Mouse (Mus musculus): Measurements from ENCODE around the gene Zfp148. TPM values are rescaled to one million over a fixed set of nuclear protein-coding genes. Genes with fewer than 3 reads are reported as not detected.
A peak's percentile ranks its signal among the peaks of the same experiment; 100 is the strongest.

Zfp148 gene
- polyA plus RNA-seq, 1 experiment from 2014 or later = 59.0 TPM

DNA sequence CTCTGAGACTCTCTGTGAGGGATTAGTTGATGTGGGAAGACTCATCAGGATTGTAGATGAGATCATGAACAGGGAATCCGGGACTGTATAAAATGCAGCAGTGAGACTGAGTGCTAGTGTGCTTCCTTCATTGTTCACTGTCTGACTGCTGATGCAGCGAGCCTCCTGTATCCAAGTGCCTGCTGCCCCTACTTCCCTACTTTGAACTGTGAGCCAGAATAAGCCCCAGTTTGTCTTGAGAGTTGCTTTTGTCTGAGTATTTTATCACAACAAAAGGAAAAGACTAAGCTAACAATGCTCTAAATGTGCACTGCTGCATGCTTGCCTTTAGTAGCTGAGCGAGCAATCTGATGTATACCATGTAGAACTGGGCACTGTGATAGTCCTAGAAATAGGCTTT is 47.7 kb downstream of the Zfp148 start:
- WGBS = 53% methylated on average over 3 of the region's 3 CpGs
- H3K4me2 ChIP-seq (replicated peaks) = no peak overlapping the region
- no peak overlapping the region for H3K9ac ChIP-seq
- no peaks in the 10 kb centered on the region for H3K9me3 ChIP-seq (replicated peaks)
- H3K27ac ChIP-seq = peak overlapping the region; percentile 60
- H3K4me1 ChIP-seq = 0 out of 2 replicates have a peak, but pooled peaks cover 5% of the 10 kb centered on the region
- H3K36me3 ChIP-seq = peaks cover 21% of the 10 kb centered on the region
- no peaks in the 10 kb centered on the region for H3K27me3 ChIP-seq
- ATAC-seq (ENCODE audit: low FRiP score) = no peak
- H3K4me3 ChIP-seq = no peak overlapping the region

DNA sequence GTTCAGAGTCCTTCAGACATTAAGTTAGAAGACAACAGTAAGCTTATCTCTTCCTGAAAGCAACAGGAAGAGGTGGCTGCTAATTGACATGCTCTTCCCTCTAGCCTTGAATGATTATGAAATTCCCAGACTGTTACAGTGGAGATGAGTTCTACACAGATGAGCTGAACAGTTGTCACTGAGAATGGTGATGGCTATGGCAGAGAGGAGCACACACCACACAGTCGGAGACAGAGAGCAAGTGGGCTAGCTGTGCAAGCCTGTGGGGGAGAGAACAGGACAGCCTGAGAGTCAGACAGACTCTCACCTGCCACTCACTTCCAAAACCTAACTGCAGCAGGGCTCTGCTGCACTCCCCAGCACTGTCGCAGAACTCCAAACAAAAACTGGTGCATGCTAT is 51.0 kb downstream of the Zfp148 start:
- H3K9ac ChIP-seq = no peak overlapping the region
- H3K36me3 ChIP-seq = peaks cover 19% of the 10 kb centered on the region
- WGBS = 92% methylated on average over 2 of the region's 2 CpGs

DNA sequence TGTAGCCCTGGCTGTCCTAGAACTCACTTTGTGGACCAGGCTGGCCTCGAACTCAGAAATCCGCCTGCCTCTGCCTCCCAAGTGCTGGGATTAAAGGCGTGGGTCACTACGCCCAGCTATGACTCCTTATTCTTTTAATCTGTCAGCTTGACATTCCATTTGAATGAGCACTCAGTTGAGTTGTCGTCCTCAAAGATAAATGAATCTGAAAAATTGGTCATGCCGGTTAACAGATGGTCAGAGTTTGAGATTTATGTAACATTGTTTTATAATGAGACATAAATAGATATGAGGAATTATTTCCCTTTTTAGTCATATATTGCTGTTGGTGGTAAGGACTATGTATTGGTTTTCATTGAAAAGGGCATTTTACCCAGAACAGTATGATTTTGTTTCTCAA is 60.4 kb downstream of the Zfp148 start:
- Histone ChIP-seq H3K27ac (no peak overlapping the region), H3K9me3 (replicated peaks) (no peaks in the 10 kb centered on the region), H3K9ac (no peak overlapping the region), H3K4me3 (no peak overlapping the region), H3K27me3 (no peaks in the 10 kb centered on the region), H3K4me1 (no peaks in the 10 kb centered on the region), H3K4me2 (replicated peaks) (no peak overlapping the region), H3K36me3 (peaks cover 6% of the 10 kb centered on the region)
- 93% methylated on average over 6 of the region's 6 CpGs for WGBS
- ATAC-seq (ENCODE audit: low FRiP score) = no peak

More for the DNA sequence above, 51.0 kb downstream of the Zfp148 start:
- ATAC-seq (ENCODE audit: low FRiP score) = no peak
- H3K4me3 ChIP-seq = no peak overlapping the region
- no peak overlapping the region for H3K4me2 ChIP-seq (replicated peaks)
- H3K4me1 ChIP-seq = 0 out of 2 replicates have a peak, but pooled peaks cover 5% of the 10 kb centered on the region
- no peak overlapping the region for H3K27ac ChIP-seq
- no peaks in the 10 kb centered on the region for H3K27me3 ChIP-seq
- H3K9me3 ChIP-seq (replicated peaks) = no peaks in the 10 kb centered on the region

DNA sequence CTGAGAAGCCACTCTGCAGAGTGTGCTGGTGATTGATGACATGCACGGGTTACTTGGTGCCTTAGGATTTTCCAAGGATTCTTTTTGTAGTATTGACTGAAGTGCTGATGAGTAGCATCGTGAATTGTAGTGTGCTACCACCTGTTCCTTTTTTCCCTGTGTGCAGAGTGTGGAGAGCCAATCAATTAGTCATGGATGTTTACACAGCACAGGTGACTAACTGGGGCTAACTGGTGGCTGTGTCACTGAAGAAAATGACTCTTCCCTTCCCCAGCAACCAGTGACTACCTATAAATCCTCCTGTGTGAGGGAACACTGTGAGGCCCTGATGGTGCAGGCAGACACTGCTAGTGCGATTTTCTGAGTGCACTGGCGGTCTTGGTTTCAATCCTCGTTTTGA is 66.2 kb downstream of the Zfp148 start:
- H3K27ac ChIP-seq = no peak overlapping the region
- ATAC-seq (ENCODE audit: low FRiP score) = no peak

DNA sequence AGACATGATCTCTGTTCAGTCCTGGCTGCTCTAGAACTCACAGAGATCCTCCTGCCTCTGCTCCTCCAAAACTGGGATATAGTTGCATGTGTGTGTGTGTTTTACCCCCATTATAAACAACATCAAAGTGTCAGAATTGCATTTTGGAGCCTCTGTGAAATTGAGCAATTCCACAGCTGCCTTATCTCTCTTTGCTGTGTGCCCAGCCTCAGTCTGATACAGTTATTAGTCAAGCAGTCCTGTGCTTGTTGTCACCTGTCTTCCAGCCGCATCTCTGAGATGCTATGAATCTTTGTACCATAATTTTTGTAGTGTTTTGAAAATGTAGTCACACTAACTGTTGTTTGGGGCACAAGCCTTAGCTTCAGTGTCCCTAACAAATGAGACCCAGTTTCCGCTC is 73.2 kb downstream of the Zfp148 start:
- peaks cover 3% of the 10 kb centered on the region; the same call in 1 of the 2 replicates for H3K4me1 ChIP-seq
- H3K4me3 ChIP-seq = no peak overlapping the region
- 90% methylated on average over 2 of the region's 2 CpGs for WGBS
- no peak overlapping the region for H3K27ac ChIP-seq
- peaks cover 6% of the 10 kb centered on the region; the same call in 1 of the 2 replicates for H3K36me3 ChIP-seq
- H3K4me2 ChIP-seq (replicated peaks) = no peak overlapping the region
- no peaks in the 10 kb centered on the region for H3K9me3 ChIP-seq (replicated peaks)
- no peak for ATAC-seq (ENCODE audit: low FRiP score)
- H3K9ac ChIP-seq = no peak overlapping the region
- H3K27me3 ChIP-seq = no peaks in the 10 kb centered on the region

More for the DNA sequence above, 66.2 kb downstream of the Zfp148 start:
- Histone ChIP-seq H3K36me3 (no peaks in the 10 kb centered on the region), H3K9ac (no peak overlapping the region), H3K4me2 (replicated peaks) (no peak overlapping the region), H3K9me3 (replicated peaks) (no peaks in the 10 kb centered on the region), H3K4me1 (peaks cover 7% of the 10 kb centered on the region; the same call in 1 of the 2 replicates), H3K27me3 (no peaks in the 10 kb centered on the region), H3K4me3 (no peak overlapping the region)
- 62% methylated on average over 5 of the region's 5 CpGs for WGBS

DNA sequence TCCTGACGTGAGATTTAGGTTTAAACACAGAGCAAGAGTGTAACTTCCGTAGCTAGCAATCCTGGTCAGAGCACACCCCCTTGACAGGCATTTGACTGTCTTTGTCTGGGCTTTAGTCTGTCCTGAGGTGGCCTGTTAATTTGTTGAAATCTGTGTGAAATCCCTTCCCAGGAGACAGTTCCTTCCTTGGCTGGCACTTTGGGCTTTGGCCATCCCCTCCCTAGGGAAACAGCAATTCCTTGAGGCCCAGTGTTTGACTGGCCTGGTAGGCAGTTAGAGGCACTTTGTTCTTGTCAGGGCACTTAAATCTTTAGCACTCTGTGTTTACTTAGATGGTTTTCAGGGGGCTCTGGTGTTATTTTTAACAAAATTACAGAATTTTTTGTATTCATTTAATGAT is 73.7 kb downstream of the Zfp148 start:
- Histone ChIP-seq H3K27ac (no peak overlapping the region), H3K36me3 (peaks cover 9% of the 10 kb centered on the region), H3K9ac (no peak overlapping the region), H3K4me1 (peaks cover 3% of the 10 kb centered on the region; the same call in 1 of the 2 replicates), H3K27me3 (no peaks in the 10 kb centered on the region), H3K4me3 (no peak overlapping the region), H3K4me2 (replicated peaks) (no peak overlapping the region), H3K9me3 (replicated peaks) (no peaks in the 10 kb centered on the region)
- WGBS = 81% methylated on average over 2 of the region's 2 CpGs
- ATAC-seq (ENCODE audit: low FRiP score) = no peak

DNA sequence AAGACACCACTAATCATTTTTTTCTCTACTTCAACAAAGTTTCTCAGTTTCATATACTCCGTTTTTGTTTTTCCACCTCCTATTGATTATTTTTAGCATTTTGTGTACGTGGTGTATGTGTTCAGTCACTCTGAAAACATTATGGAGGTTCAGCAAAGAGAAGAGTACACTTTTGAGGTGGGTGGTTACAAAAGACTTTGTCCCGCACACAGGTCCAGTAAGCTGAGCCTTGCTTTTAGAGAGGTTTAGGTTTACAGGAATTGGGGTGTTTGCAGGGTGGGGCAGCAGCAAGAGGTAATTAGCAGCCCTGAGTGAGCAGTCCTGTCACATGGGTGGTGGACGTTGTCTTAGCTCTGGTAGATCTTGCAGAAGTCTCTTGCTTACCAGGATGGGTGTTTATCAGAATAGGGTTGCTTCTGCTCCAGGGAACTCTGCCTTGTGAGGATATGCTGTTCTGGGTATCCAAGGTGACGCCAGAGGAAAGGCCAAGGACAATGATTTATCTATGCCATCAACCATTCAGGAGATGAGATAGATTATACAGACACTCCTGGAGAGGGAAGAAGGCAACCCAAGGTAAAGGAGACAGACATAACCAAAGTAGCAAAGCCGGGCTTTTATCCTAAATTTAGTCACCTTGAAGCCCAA is 74.8 kb downstream of the Zfp148 start:
- 87% methylated on average over 6 of the region's 6 CpGs for WGBS
- Histone ChIP-seq H3K4me2 (replicated peaks) (no peak overlapping the region), H3K9ac (no peak overlapping the region), H3K4me3 (no peak overlapping the region), H3K27me3 (no peaks in the 10 kb centered on the region), H3K4me1 (peaks cover 3% of the 10 kb centered on the region; the same call in 1 of the 2 replicates), H3K36me3 (peaks cover 13% of the 10 kb centered on the region), H3K9me3 (replicated peaks) (no peaks in the 10 kb centered on the region), H3K27ac (no peak overlapping the region)
- no peak for ATAC-seq (ENCODE audit: low FRiP score)

DNA sequence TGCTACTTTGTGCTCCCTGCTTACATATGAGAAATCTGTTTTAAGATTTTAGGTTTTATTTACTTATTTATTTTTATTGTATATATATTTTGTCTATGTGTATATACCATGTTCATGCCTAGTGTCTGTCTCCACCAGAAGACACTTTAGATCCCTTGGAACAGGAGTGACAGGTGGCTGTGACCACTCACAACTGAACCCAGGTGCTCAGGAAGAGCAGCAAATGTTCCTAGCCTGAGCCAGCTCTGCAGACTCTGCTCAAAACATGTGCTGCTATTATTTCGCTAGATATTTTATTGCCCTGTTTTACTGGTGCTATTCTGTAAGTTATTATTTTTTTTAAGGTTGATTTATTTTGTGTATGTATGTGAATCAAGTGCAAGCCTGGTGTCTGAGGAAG is 78.5 kb downstream of the Zfp148 start:
- 94% methylated on average over 1 of the region's 1 CpGs for WGBS
- Histone ChIP-seq H3K9ac (no peak overlapping the region), H3K36me3 (peaks cover 13% of the 10 kb centered on the region), H3K27ac (no peak overlapping the region), H3K4me1 (peaks cover 7% of the 10 kb centered on the region), H3K4me3 (no peak overlapping the region), H3K9me3 (replicated peaks) (no peaks in the 10 kb centered on the region), H3K4me2 (replicated peaks) (no peak overlapping the region), H3K27me3 (no peaks in the 10 kb centered on the region)
- no peak for ATAC-seq (ENCODE audit: low FRiP score)

DNA sequence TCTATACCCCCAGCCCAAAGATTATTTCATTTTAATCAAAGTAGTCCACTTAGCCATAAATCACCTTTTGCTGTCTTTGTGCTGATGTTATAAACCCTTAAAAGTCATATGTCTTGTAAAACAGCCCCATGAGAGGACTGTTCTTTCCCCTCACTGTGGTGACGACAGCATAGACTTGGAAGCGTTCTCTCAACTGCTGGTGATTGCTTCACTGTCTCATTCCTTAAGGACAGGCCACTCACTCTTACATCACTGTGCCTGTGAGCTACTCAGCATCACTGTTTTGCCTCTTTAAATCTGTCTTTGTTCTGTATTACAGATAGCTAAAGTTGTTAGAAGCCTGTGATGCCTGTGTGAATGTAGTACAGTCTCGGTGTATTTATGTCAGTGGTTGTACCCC is 80.8 kb downstream of the Zfp148 start:
- Histone ChIP-seq H3K4me1 (peaks cover 15% of the 10 kb centered on the region), H3K9ac (no peak overlapping the region), H3K36me3 (peaks cover 13% of the 10 kb centered on the region), H3K4me3 (no peak overlapping the region), H3K4me2 (replicated peaks) (no peak overlapping the region), H3K27ac (no peak overlapping the region), H3K27me3 (no peaks in the 10 kb centered on the region), H3K9me3 (replicated peaks) (no peaks in the 10 kb centered on the region)
- no peak for ATAC-seq (ENCODE audit: low FRiP score)
- WGBS = 82% methylated on average over 3 of the region's 3 CpGs

DNA sequence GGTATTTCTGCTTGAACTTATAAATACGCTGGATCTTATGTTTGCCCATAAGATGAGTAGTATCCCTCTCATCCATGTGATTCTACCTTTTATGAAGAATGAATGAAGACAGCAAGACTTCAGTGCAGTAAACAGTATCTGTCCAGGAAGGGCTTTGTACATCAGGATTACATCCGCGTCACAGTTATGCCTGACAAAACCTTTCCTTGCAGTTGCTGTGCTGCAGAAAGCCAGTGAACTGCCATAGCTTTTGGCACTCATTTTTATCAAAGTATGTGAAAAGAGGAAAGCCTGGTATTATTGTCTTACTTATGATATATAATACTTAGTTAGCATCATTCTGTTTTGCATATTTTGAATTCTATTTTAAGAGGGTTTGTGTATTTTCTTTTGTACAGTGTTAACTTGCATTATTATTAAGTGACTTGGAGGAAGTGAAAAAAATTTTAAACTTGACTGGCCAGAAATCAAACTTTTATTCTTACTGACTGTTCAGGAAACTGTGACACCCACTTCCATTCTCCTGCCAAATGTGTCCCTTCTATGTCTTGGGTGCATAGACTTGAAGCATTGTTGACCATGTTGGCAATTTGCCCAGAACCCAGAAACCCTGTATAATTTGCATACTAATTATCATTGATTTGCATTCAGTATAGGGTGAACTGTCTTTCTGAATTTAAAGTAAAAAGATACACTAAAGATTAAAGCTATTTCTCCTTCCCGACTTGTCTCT is 84.0 kb downstream of the Zfp148 start:
- peak overlapping the region; percentile 67 for H3K27ac ChIP-seq

DNA sequence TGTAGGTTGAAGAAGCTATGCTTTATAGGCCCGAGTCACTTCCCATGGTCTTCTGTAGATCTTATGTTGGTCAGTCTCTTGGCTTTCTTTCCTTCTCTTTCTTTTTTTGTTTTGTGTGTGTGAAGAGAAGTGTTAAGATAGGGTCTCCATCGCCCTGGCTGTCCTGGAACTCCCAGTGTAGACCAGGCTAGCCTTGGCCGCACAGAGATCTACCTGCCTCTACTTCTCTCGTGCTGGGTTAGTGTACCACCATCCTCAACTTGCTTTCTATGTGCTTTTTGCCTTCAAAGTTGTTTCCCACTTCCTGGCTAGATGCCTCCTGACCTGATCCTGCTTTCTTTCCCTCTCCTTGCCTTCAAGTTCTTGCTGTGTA is 84.6 kb downstream of the Zfp148 start:
- H3K27me3 ChIP-seq = no peaks in the 10 kb centered on the region
- ATAC-seq (ENCODE audit: low FRiP score) = no peak

More for the DNA sequence above, 84.0 kb downstream of the Zfp148 start:
- Histone ChIP-seq H3K36me3 (peaks cover 6% of the 10 kb centered on the region), H3K4me3 (no peak overlapping the region), H3K9ac (no peak overlapping the region), H3K9me3 (replicated peaks) (no peaks in the 10 kb centered on the region), H3K27me3 (no peaks in the 10 kb centered on the region), H3K4me2 (replicated peaks) (no peak overlapping the region), H3K4me1 (peaks cover 15% of the 10 kb centered on the region)
- WGBS = 74% methylated on average over 4 of the region's 4 CpGs
- ATAC-seq (ENCODE audit: low FRiP score) = peak; percentile 85

DNA sequence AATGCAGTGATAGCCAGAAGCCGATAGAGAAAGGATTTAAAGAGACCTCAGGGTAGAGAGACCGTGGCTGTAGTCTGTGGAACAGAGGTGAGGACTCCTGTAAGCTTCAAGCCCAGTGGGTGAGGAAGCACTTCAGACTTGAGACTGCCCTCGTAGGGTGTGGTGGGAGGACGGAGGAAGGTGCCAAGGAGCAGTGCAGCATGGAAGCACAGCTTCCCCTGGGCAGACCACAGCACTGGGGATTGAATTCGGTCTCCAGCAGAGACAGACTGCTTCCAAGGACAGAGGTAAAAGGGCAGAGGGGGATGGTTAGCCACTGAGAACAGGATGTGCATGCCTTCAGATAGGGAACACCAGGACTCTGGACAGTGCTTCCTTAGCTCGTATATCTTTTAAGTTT is 86.8 kb downstream of the Zfp148 start:
- Histone ChIP-seq H3K4me2 (replicated peaks) (no peak overlapping the region), H3K4me3 (no peak overlapping the region), H3K4me1 (peaks cover 15% of the 10 kb centered on the region), H3K27ac (no peak overlapping the region; the same call in 1 of the 2 replicates), H3K27me3 (no peaks in the 10 kb centered on the region), H3K36me3 (peaks cover 8% of the 10 kb centered on the region), H3K9me3 (replicated peaks) (no peaks in the 10 kb centered on the region), H3K9ac (no peak overlapping the region)
- 67% methylated on average over 6 of the region's 6 CpGs for WGBS
- ATAC-seq (ENCODE audit: low FRiP score) = no peak

More for the DNA sequence above, 84.6 kb downstream of the Zfp148 start:
- H3K4me2 ChIP-seq (replicated peaks) = no peak overlapping the region
- WGBS = 74% methylated on average over 4 of the region's 4 CpGs
- H3K36me3 ChIP-seq = peaks cover 5% of the 10 kb centered on the region
- H3K27ac ChIP-seq = peak overlapping the region; percentile 49
- H3K9me3 ChIP-seq (replicated peaks) = no peaks in the 10 kb centered on the region
- no peak overlapping the region for H3K4me3 ChIP-seq
- H3K4me1 ChIP-seq = peaks cover 15% of the 10 kb centered on the region
- H3K9ac ChIP-seq = no peak overlapping the region

DNA sequence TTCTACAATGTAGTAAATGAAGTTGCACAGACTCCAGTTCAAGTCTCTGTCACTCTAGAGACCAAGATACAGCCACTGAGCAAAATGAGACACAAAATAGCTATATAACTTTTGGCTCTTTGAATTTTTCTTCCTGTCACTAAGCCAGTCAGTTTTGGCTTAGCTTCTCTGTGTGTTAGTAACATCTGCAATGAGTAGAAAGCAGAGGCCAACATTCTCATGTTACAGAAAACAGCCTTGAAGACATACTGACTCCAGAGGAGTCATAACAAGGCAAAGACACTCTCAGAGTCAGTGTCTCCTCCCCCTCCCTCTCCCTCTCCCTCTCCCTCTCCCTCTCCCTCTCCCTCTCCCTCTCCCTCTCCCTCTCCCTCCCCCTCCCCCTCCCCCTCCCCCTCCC is 89.3 kb downstream of the Zfp148 start:
- no peaks in the 10 kb centered on the region for H3K9me3 ChIP-seq (replicated peaks)
- no peak overlapping the region for H3K9ac ChIP-seq
- H3K4me1 ChIP-seq = peaks cover 5% of the 10 kb centered on the region
- H3K4me3 ChIP-seq = no peak overlapping the region
- no peak overlapping the region for H3K4me2 ChIP-seq (replicated peaks)
- peaks cover 13% of the 10 kb centered on the region for H3K36me3 ChIP-seq
- no peak for ATAC-seq (ENCODE audit: low FRiP score)
- H3K27ac ChIP-seq = no peak overlapping the region
- no peaks in the 10 kb centered on the region for H3K27me3 ChIP-seq

All from hindbrain, embryonic 12.5 days (tissue).